Mouse (Mus musculus) heart, postnatal 10 days (tissue): Measurements from ENCODE around the gene Atp6v0d1. TPM values are rescaled to one million over a fixed set of nuclear protein-coding genes. Genes with fewer than 3 reads are reported as not detected.
"Not testable (repeated sequence)": the region's sequence is repeated elsewhere in the genome, so short reads cannot be mapped to it uniquely, and the experiment has no call there.

Experiments used
- DNase-seq, 2 experiments: peaks; one replicate each; pipeline ENCODE4 v3.0.0; 2021
- intact Hi-C: fragments of 180-260 bp; cut with DNase I; formaldehyde crosslinking; loops from one replicate; pipeline ENCODE4 v1.15.1; 2025
- total RNA-seq, 2 experiments: library from RNA; stranded (reverse); gene quantifications; 2 replicates each; pipeline ENCODE4 v1.2.3; 2021

Atp6v0d1 gene
- total RNA-seq, result 10 to 100 TPM; 60.1 to 64.0 TPM

- DNase-seq, result peak; percentile 99 to 100
- intact Hi-C loops, result loop anchor here (2.0 to 5.0 kb wide), 2 partner anchors 31 to 121 kb away; partner anchors contain the start of gene Carmil2
These were observed at the start of gene Atp6v0d1 for GRCm38 (mm10) chr8:105565952-105566702. Gene Atp6v0d1 (minus strand): TSS chr8:105566047.

- peak; percentile 83 to 85 for DNase-seq
- intact Hi-C loops, result no loop called here
These were observed 48.1 kb upstream of the Atp6v0d1 start for GRCm38 (mm10) chr8:105613830-105614511.

GRCm38 (mm10) chr8:105613037-105613436 is 47.2 kb upstream of the Atp6v0d1 start:
- DNase-seq, result peak; percentile 68 to 70
- intact Hi-C loops, result no loop called here

- no peak for DNase-seq
- intact Hi-C loops, result no loop called here
These were observed 46.0 kb upstream of the Atp6v0d1 start for GRCm38 (mm10) chr8:105611836-105612235.

GRCm38 (mm10) chr8:105609771-105610170 is 43.9 kb upstream of the Atp6v0d1 start:
- DNase-seq, result no peak
- intact Hi-C loops, result no loop called here

GRCm38 (mm10) chr8:105609355-105609754 is 43.5 kb upstream of the Atp6v0d1 start:
- intact Hi-C loops, result no loop called here
- no peak for DNase-seq

GRCm38 (mm10) chr8:105607684-105608083 is 41.8 kb upstream of the Atp6v0d1 start:
- intact Hi-C loops, result no loop called here
- DNase-seq, result peak; percentile 53 to 65

- intact Hi-C loops, result no loop called here
- no peak for DNase-seq
These were observed 41.2 kb upstream of the Atp6v0d1 start for GRCm38 (mm10) chr8:105607062-105607461.

- DNase-seq, result peak; percentile 91 to 93
- intact Hi-C loops, result no loop called here
These were observed 40.6 kb upstream of the Atp6v0d1 start for GRCm38 (mm10) chr8:105606189-105607023.

- DNase-seq, result peak; percentile 61 to 73
- intact Hi-C loops, result no loop called here
These were observed 39.8 kb upstream of the Atp6v0d1 start for GRCm38 (mm10) chr8:105605491-105606188.

GRCm38 (mm10) chr8:105604804-105605381 is 39.0 kb upstream of the Atp6v0d1 start, which contains the start of gene Ripor1:
Gene Ripor1 (plus strand): TSS chr8:105605255.
- DNase-seq, result peak; percentile 86 to 87
- intact Hi-C loops, result no loop called here

- intact Hi-C loops, DNase-seq: not testable (repeated sequence)
These were observed 36.7 kb upstream of the Atp6v0d1 start for GRCm38 (mm10) chr8:105602540-105602939.

GRCm38 (mm10) chr8:105601301-105601700 is 35.5 kb upstream of the Atp6v0d1 start:
- intact Hi-C loops, result no loop called here
- DNase-seq, result no peak

- DNase-seq, result no peak
- intact Hi-C loops, result no loop called here
These were observed 32.9 kb upstream of the Atp6v0d1 start for GRCm38 (mm10) chr8:105598777-105599176.

- intact Hi-C loops, result loop anchor here (2.0 kb wide), 4 partner anchors 26 to 88 kb away; partner anchors contain the start of genes Agrp, Atp6v0d1 and Ctcf
- DNase-seq, result peak; percentile 81 to 86
These were observed 30.7 kb upstream of the Atp6v0d1 start for GRCm38 (mm10) chr8:105596362-105597034.

- DNase-seq, result no peak
- intact Hi-C loops, result no loop called here
These were observed 28.8 kb upstream of the Atp6v0d1 start for GRCm38 (mm10) chr8:105594451-105595242.

GRCm38 (mm10) chr8:105593859-105594258 is 28.0 kb upstream of the Atp6v0d1 start:
- intact Hi-C loops, result no loop called here
- DNase-seq, result peak; percentile 63 to 72

GRCm38 (mm10) chr8:105592431-105592830 is 26.6 kb upstream of the Atp6v0d1 start:
- no peak for DNase-seq
- intact Hi-C loops, result no loop called here
